Comparison of ENCODE assay signal across 8 mouse cellular contexts in the genomic region with DNA sequence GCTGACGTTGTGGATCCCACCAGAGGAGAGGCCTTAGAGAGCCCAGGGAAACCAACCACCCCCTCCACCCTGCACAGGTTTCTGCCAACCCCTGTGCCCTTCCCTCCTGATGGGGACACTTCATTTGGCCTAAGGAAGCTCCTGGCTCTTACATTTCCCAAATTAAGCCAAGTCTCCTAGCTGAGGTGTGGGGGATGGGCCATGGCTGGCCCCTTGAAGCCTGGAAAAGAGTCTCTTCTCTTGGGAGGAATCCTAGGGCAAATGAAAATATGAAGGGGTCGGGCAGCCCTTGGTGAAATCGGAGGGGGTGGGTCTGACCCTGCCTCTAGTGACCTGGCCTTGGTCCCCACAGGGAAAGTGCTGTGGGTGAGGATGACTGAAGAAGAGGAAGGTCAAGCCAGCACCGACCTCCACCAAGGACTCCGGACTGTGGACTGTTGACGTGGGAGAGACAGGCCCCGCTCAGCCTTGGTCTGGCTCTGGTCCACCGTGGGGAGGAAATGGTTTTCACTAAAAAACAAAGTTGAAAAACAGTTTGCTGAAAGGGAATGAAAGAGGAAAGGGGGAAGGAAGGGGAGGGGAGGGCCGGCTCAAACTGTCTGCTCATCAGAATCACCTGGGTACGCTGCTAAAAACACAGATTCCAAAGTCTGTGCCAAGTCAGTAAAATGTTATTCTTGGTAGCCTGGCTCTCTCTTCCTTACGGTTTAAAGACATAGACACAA.
DNase-seq lines count a peak whose midpoint lies in the region; ATAC-seq lines count a peak whose summit lies in the region.

No protein-coding gene starts in this region.

- H3K27me3 ChIP-seq in lung, embryonic 15.5 days: no peaks in the 10 kb centered on the region

- no peak overlapping the region for H3K9ac ChIP-seq in lung, embryonic 15.5 days

- no peak overlapping the region for H3K4me2 ChIP-seq in lung, embryonic 15.5 days

- H3K9me3 ChIP-seq in lung, embryonic 15.5 days: no peaks in the 10 kb centered on the region; the same call in 1 of the 2 replicates

- ATAC-seq in lung, embryonic 15.5 days (ENCODE audit: borderline replicate concordance, extremely low read depth, low FRiP score, low TSS enrichment): peak; percentile 51

- no peaks in the 10 kb centered on the region for H3K36me3 ChIP-seq in lung, embryonic 15.5 days

- 33% methylated on average over 11 of the region's 11 CpGs for WGBS in lung, embryonic 15.5 days

- no peak overlapping the region for H3K4me3 ChIP-seq in lung, embryonic 15.5 days

- peaks cover 23% of the 10 kb centered on the region for H3K4me1 ChIP-seq in lung, embryonic 15.5 days

- H3K27ac ChIP-seq in lung, embryonic 15.5 days: peak overlapping the region; percentile 48

- DNase-seq in adrenal gland, postnatal 14 days: peak; percentile 63
- no peak for DNase-seq in adrenal gland, postnatal 4 days (ENCODE audit: low spot score in 2 of 2)
- DNase-seq in gastrocnemius, postnatal 10 days: peak; percentile 69
- DNase-seq in kidney, adult 18-20 months: peak; percentile 75
- no peak for DNase-seq in frontal cortex, postnatal 36 days (ENCODE audit: low spot score in 2 of 2)
- no peak for DNase-seq in right cerebral cortex, postnatal 10 days (ENCODE audit: low spot score in 2 of 2)
- DNase-seq in thymus, postnatal 10 days (ENCODE audit: low spot score in 2 of 2): no peak

Comparison
In these comparisons a context has a peak if more than half of its experiments do, and no peak if none do; other contexts are left out.
1. DNase-seq: peak in adrenal gland, postnatal 14 days (single experiment), gastrocnemius, postnatal 10 days (single experiment) and kidney, adult 18-20 months (single experiment); none in adrenal gland, postnatal 4 days (0 of 2), frontal cortex, postnatal 36 days (0 of 2), right cerebral cortex, postnatal 10 days (0 of 2) and thymus, postnatal 10 days (0 of 2).